Mouse (Mus musculus): Measurements from ENCODE around the gene Tchh. TPM values are rescaled to one million over a fixed set of nuclear protein-coding genes. Genes with fewer than 3 reads are reported as not detected.
"Not testable (repeated sequence)": the region's sequence is repeated elsewhere in the genome, so short reads cannot be mapped to it uniquely, and the experiment has no call there.

The Tchh gene
- 1 to 10 TPM; 1.1 to 1.5 TPM for total RNA-seq (2021)

DNA sequence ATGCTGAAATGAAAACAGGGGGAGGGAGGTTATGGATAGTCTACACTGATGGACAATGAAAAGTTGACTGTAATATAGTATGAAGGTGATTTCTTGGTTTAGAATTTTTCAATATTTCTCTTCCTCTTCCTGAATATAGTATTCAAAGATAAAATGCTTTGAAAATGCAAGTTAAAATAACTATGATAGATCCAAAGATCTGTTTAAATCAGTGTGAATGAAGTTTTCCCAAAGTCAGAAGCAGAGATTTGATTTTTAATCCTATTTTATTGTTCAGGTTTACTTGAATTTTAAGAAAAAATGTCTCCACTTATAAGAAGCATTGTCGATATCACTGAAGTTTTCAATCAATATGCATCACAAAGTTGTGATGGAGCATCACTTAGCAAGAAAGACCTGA, at the start of gene Tchh:
Tchh (plus strand) TSS at position 301 of the 400 bp plus-strand sequence.
- intact Hi-C loops (cut with DNase I), result no loop called here
- DNase-seq (ENCODE audit: low spot score in 2 of 2), result no peak

DNA sequence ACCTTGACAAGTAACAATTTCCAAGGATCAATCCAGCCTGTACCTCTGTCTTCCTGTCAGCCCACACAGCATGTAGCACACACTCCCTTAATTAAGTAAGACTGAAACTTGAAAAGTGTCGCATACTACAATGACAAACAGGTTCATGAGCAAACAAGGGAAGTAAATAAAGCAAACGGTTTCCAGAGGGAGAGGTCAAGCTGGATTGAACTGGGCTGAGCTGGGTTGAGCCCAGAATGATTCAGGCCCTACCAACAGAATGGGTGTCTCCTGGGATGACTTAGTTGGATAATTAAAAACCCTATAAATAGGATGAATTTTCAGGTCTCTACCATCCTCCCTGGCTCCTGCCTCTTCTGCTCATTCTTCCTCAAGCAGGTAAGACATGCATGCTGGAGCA, 48.8 kb upstream of the Tchh start, which contains the start of gene Rptn:
Rptn (plus strand) TSS at position 334 of the 400 bp plus-strand sequence.
- intact Hi-C loops (cut with DNase I), result no loop called here
- no peak for DNase-seq (ENCODE audit: low spot score in 2 of 2)

GRCm38 (mm10) chr3:93403936-93404335, 38.2 kb upstream of the Tchh start:
- DNase-seq (ENCODE audit: low spot score in 2 of 2), result no peak
- intact Hi-C loops (cut with DNase I), result no loop called here

GRCm38 (mm10) chr3:93406992-93407391, 35.1 kb upstream of the Tchh start:
- DNase-seq (ENCODE audit: low spot score in 2 of 2), result peak; percentile 7 to 38
- intact Hi-C loops (cut with DNase I), result loop anchor here (1.0 to 5.0 kb wide), 4 partner anchors 45 to 295 kb away; no protein-coding TSS in a partner anchor

GRCm38 (mm10) chr3:93411905-93412304, 30.2 kb upstream of the Tchh start:
- DNase-seq (ENCODE audit: low spot score in 2 of 2), result no peak
- intact Hi-C loops (cut with DNase I), result no loop called here

DNA sequence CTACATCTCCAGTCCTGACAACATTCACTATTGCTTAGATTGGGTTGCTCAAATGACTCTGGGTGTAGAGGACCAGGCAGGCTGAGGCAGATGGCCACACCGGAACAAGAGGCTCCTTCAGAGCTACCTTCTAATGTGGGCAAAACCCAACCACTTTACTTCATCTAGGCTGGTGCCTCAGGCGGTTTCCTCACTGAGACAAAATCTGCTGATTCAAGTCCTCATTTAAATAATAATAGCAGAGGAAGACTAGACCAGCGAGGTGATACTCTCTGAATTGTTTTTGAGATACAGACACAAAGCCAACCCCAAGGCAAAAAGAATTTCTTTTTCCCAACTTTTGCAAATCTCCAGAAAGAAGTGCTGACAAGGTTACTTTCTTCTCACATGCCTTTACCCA, 10.5 kb upstream of the Tchh start:
- DNase-seq (ENCODE audit: low spot score in 2 of 2), result no peak
- intact Hi-C loops (cut with DNase I), result no loop called here

DNA sequence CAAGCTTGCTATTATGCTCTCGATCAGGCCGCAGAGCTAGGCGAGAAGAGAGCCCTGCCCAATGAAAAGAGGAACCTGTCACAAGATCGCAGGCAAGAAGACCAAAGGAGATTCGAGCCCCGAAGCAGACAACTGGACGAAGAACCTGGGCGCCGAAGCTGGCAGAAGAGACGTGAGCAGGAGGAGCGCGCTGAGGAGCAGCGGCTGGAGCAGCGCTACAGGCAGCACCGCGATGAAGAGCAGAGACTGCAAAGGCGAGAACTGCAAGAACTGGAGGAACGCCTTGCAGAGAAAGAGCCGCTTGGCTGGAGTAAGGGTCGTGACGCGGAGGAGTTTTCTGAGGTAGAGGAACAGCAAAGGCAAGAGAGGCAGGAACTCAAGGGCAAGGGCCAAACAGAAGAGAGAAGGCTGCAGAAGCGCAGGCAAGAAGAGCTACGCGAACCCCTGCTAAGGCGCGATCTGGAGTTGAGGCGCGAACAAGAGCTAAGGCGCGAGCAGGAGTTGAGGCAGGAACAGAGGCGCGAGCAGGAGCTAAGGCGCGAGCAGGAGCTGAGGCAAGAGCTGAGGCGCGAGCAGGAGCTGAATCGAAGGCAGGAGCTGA, 1.5 kb downstream of the Tchh start:
- intact Hi-C loops (cut with DNase I), result no loop called here
- peak; percentile 28 to 29 for DNase-seq (ENCODE audit: low spot score in 2 of 2)

- intact Hi-C loops (cut with DNase I), result no loop called here
- DNase-seq (ENCODE audit: low spot score in 2 of 2), result peak; percentile 68 to 79
Observed at GRCm38 (mm10) chr3:93444343-93445164, 2.4 kb downstream of the Tchh start.

GRCm38 (mm10) chr3:93445165-93445705, 3.1 kb downstream of the Tchh start:
- intact Hi-C loops (cut with DNase I), result no loop called here
- DNase-seq (ENCODE audit: low spot score in 2 of 2), result peak; percentile 20 to 21

DNA sequence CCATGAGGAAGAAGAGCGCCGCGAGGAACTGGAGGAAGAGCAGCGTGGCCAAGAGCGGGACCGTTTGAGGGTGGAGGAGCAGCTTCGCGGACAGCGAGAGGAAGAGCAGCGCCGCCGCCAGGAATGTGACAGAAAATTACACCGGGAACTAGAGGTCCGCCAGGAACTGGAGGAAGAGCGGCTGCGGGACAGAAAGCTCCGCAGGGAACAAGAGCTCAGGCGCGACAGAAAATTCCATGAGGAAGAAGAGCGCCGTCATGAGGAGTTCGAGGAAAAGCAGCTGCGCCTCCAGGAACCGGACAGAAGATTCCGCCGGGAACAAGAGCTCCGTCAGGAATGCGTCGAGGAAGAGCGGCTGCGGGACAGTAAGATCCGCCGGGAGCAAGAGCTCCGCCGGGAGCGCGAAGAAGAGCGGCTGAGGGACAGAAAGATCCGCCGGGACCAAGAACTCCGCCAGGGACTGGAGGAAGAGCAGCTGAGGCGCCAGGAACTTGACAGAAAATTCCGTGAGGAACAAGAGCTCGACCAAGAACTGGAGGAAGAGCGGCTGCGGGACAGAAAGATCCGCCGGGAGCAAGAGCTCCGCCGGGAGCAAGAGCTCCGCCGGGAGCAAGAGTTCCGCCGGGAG, 4.1 kb downstream of the Tchh start:
- DNase-seq (ENCODE audit: low spot score in 2 of 2), result peak; percentile 5 to 6
- intact Hi-C loops (cut with DNase I), result no loop called here

DNA sequence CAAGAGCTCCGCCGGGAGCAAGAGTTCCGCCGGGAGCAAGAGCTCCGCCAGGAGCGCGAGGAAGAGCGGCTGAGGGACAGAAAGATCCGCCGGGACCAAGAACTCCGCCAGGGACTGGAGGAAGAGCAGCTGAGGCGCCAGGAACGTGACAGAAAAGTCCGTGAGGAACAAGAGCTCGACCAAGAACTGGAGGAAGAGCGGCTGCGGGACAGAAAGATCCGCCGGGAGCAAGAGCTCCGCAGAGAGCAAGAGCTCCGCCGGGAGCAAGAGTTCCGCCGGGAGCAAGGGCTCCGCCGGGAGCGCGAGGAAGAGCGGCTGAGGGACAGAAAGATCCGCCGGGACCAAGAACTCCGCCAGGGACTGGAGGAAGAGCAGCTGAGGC, 4.6 kb downstream of the Tchh start:
- intact Hi-C loops (cut with DNase I); DNase-seq (ENCODE audit: low spot score in 2 of 2): not testable (repeated sequence)

- intact Hi-C loops (cut with DNase I), result no loop called here
- peak; percentile 72 to 81 for DNase-seq (ENCODE audit: low spot score in 2 of 2)
Observed at GRCm38 (mm10) chr3:93447138-93447841, 5.2 kb downstream of the Tchh start.

DNA sequence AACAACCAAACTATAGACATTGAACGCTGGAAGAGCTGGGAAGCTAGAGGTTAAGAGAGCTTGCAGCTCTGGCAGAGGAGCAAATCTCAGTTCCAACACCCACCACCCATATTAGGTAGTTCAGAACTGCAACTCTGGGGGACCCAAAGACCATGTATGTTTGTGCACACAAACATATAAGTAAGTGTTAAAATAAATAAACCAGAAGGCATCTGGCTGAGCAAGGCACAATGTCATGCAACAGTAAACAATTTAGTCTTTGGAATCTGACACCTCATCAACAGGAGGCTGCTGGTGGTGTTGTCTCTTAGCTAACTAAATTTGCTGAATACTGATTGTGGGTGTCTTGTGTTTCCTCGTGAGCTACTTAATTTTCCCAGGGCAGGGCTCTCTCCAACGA, 24.4 kb downstream of the Tchh start:
- intact Hi-C loops (cut with DNase I), result no loop called here
- DNase-seq (ENCODE audit: low spot score in 2 of 2), result no peak

- no peak for DNase-seq (ENCODE audit: low spot score in 2 of 2)
- intact Hi-C loops (cut with DNase I), result no loop called here
Observed at GRCm38 (mm10) chr3:93467130-93467529, 25.0 kb downstream of the Tchh start.

- no peak for DNase-seq (ENCODE audit: low spot score in 2 of 2)
- intact Hi-C loops (cut with DNase I), result no loop called here
Observed at GRCm38 (mm10) chr3:93468561-93468960, 26.4 kb downstream of the Tchh start, which contains the start of gene Tchhl1. Gene Tchhl1, plus strand, starts transcription at chr3:93468754.

DNA sequence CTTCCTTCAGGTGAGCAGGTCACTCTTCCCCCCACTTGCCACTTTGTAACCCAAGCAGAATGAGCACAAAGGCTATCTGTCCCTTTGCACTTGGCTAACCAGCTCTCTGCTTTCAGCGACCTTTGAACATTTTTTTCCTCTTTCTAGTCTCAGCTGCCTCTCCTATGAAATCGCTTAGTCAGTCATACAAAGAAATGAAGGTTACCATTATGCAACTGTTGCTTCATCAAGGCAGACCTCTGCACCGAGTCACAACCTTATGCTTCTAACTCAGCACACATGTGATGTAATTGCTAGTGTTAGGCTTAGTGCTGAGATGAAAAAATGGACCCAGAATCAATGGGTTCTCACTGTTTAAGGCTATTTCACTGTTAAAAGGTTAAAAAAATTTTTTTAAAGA, 27.5 kb downstream of the Tchh start:
- DNase-seq (ENCODE audit: low spot score in 2 of 2), result no peak
- intact Hi-C loops (cut with DNase I), result no loop called here

GRCm38 (mm10) chr3:93480053-93480452, 37.9 kb downstream of the Tchh start:
- no peak for DNase-seq (ENCODE audit: low spot score in 2 of 2)
- intact Hi-C loops (cut with DNase I), result no loop called here

GRCm38 (mm10) chr3:93481982-93482616, 40.0 kb downstream of the Tchh start:
- intact Hi-C loops (cut with DNase I), result no loop called here
- no peak for DNase-seq (ENCODE audit: low spot score in 2 of 2)

DNA sequence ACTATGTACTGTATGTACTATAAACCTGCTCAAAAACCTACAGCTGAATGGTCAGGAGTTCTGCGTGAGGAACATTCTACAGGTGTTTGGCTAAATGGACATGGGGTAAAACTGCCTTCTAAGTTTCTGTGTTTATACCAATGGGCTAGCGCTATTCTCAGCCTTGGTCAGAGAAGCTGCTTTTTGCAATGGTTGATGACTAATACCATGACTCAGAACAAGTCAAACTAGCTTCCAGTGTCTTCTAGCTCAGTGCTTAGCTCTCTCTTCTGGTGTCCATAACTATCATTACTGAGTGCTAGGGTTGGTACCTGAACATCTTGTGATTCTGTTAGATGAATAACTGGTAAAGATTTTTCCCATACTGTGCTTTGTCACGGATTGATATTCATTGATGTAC, 43.5 kb downstream of the Tchh start:
- intact Hi-C loops (cut with DNase I), result no loop called here
- no peak for DNase-seq (ENCODE audit: low spot score in 2 of 2)
